Mouse (Mus musculus): ENCODE measurements around the gene Defa17. TPM values are rescaled to one million over a fixed set of nuclear protein-coding genes. Genes with fewer than 3 reads are reported as not detected.
"Not testable (repeated sequence)": the region's sequence is repeated elsewhere in the genome, so short reads cannot be mapped to it uniquely, and the experiment has no call there.

Gene Defa17
- not detected for total RNA-seq (2022)

GRCm38 (mm10) chr8:21655480-21655879 lies at the start of gene Defa17:
Gene Defa17 (plus strand): TSS chr8:21655780.
- not testable (repeated sequence) for DNase-seq (ENCODE audit: low spot score in 2 of 2)

DNA sequence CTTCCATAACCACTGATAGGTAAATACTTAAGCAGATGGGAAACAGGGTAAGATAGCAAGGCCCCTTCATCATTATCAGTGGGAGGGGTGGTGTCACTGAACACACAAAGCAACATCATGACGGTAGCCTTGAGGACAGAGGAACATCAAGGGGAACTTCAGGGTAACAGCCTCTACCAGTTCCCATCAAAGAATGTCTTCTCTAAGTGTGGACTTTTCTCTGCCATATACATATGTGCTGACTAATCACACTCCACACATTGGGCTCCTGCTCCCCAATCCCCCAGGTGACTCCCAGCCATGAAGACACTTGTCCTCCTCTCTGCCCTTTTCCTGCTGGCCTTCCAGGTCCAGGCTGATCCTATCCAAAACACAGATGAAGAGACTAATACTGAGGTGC lies 37.7 kb upstream of the Defa17 start, which contains the start of gene Defa26:
Defa26 (plus strand) TSS at position 301 of the 400 bp plus-strand sequence.
- not testable (repeated sequence) for DNase-seq (ENCODE audit: low spot score in 2 of 2)

- not testable (repeated sequence) for DNase-seq (ENCODE audit: low spot score in 2 of 2)
Measured at GRCm38 (mm10) chr8:21665497-21665896, 9.9 kb downstream of the Defa17 start, which contains the start of gene Defa34. Gene Defa34 (plus strand): TSS chr8:21665797.

DNA sequence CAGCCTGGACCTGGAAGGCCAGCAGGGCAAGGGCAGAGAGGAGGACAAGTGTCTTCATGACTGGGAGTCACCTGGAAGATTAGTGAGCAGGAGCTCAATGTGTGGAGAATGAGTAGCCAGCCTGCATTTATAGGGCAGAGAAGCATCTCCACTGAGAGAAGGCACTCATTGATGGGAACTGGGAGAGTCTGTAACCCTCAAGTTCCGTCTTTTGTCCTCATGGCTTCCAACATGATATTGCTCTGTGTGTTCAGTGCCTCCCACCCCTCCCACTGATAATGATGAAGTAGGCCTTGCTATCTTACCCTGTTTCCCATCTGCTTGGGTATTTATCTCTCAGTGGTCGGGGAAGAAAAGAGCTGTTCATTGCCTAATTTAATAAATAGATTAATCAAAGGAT lies 48.0 kb downstream of the Defa17 start, which contains the start of gene AY761184:
AY761184 (minus strand) TSS at position 101 of the 400 bp plus-strand sequence.
- DNase-seq (ENCODE audit: low spot score in 2 of 2) = not testable (repeated sequence)

Other genes starting within 250 kb of the Defa17 start
- gene Defa36, start 228.4 kb upstream of the Defa17 start, total RNA-seq (2022) = not detected
- not detected for gene Gm7849, start 199.2 kb upstream of the Defa17 start, total RNA-seq (2022)
- gene Defa20, start 146.5 kb upstream of the Defa17 start, total RNA-seq (2022) = not detected
- gene Defa32, start 126.7 kb upstream of the Defa17 start, total RNA-seq (2022) = not detected
- not detected for gene Defa37, start 90.4 kb upstream of the Defa17 start, total RNA-seq (2022)
- gene Defa28, start 72.8 kb upstream of the Defa17 start, total RNA-seq (2022) = not detected
- not detected for gene Gm7861, start 61.3 kb upstream of the Defa17 start, total RNA-seq (2022)
- gene Defa26, start 37.6 kb upstream of the Defa17 start, total RNA-seq (2022) = not detected
- gene Defa34, start 10.0 kb downstream of the Defa17 start, total RNA-seq (2022) = not detected
- not detected for gene AY761184, start 47.9 kb downstream of the Defa17 start, total RNA-seq (2022)
- gene Defa24, start 78.7 kb downstream of the Defa17 start, total RNA-seq (2022) = not detected
- not detected for gene Defb50, start 167.8 kb downstream of the Defa17 start, total RNA-seq (2022)
- not detected for gene Defb2, start 184.1 kb downstream of the Defa17 start, total RNA-seq (2022)
- not detected for gene Defb10, start 203.1 kb downstream of the Defa17 start, total RNA-seq (2022)
- not detected for gene Defb9, start 229.6 kb downstream of the Defa17 start, total RNA-seq (2022)